Mouse (Mus musculus) G1E (cell line): ENCODE data around the gene Ms4a10.

Source experiments
- CTCF ChIP-seq: IDR thresholded peaks from 2 replicates; pipeline ENCODE4 v1.5.1; 2012; ENCODE audit warnings: low read depth, low read length, inconsistent platforms, mixed read lengths
- GATA1 ChIP-seq: IDR thresholded peaks from 2 replicates; pipeline ENCODE4 v1.6.1; 2012; ENCODE audit warnings: borderline replicate concordance, low read length, inconsistent platforms, mixed read lengths
- GATA2 ChIP-seq: IDR thresholded peaks from 2 replicates; pipeline ENCODE4 v1.6.1; 2012; ENCODE audit warnings: low read depth, low read length, inconsistent platforms, borderline replicate concordance
- POLR2AphosphoS5 ChIP-seq: IDR thresholded peaks from 2 replicates; pipeline ENCODE4 v1.6.1; 2012; ENCODE audit warnings: low read depth, low read length, inconsistent platforms; ENCODE audit not compliant: insufficient replicate concordance

DNA sequence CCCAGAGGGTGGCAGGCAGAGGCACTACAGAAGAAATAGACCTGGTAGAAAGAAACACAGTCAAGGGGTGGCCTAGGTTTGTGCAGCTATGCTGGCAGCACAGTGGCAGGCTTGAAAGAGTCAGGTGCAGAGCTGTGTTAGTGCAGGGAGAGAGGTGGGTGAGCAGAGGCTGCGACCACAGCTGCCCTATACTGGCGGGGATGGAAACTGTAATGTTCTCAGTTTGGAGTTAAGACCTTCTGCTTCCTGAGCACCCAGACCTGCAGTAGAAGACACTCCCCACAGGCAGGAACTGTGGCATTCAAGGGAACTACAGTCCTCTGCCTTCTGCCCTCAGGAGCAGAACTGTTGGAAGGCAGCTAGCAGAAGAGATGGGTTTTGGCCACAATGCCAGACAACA lies 59.6 kb downstream of the Ms4a10 start:
- no peak for TF ChIP-seq CTCF
- no peak for TF ChIP-seq POLR2AphosphoS5
- no peak for TF ChIP-seq GATA1
- TF ChIP-seq GATA2 = no peak
